Mouse (Mus musculus) heart, adult 2 months (tissue): ENCODE data around the gene Tst. TPM values are rescaled to one million over a fixed set of nuclear protein-coding genes. Genes with fewer than 3 reads are reported as not detected.

ENCODE experiments used
- DNase-seq, 2 experiments: peaks; one replicate each; pipeline ENCODE4 v3.0.0; 2021
- H3K27ac ChIP-seq: fragments of 200-600 bp; 2 replicates; pipeline ENCODE4 v1.8.1; 2022
- H3K27me3 ChIP-seq: fragments of 200-500 bp; 2 replicates; pipeline ENCODE4 v1.6.1; 2012; ENCODE audit warnings: mild to moderate bottlenecking, low read length, inconsistent platforms, mixed read lengths; ENCODE audit not compliant: control insufficient read depth, insufficient read depth
- H3K36me3 ChIP-seq: fragments of 200-500 bp; 2 replicates; pipeline ENCODE4 v1.6.1; 2012; ENCODE audit warnings: low read length, inconsistent platforms; ENCODE audit not compliant: control insufficient read depth, insufficient read depth
- H3K4me1 ChIP-seq: fragments of 200-500 bp; 2 replicates; pipeline ENCODE4 v1.6.1; 2011; ENCODE audit warnings: low read length; ENCODE audit not compliant: control insufficient read depth, insufficient read depth
- H3K4me3 ChIP-seq: fragments of 200-600 bp; 2 replicates; pipeline ENCODE4 v1.8.1; 2022
- H3K79me2 ChIP-seq: fragments of 200-500 bp; replicated peaks from 2 replicates; pipeline ENCODE4 v1.6.1; 2012; ENCODE audit warnings: mild to moderate bottlenecking, inconsistent platforms, low read length, moderate library complexity, mixed read lengths; ENCODE audit not compliant: control insufficient read depth, insufficient read depth
- H3K9ac ChIP-seq: fragments of 200-500 bp; 2 replicates; pipeline ENCODE4 v1.6.1; 2012; ENCODE audit warnings: low read depth, mild to moderate bottlenecking, control low read depth, inconsistent platforms, low read length, mixed read lengths
- CTCF ChIP-seq: fragments of 200-600 bp; IDR thresholded peaks from 2 replicates; pipeline ENCODE4 v1.8.1; 2022; ENCODE audit warnings: antibody characterized with exemption, mild to moderate bottlenecking, moderate library complexity
- EP300 ChIP-seq: fragments of 200-500 bp; IDR thresholded peaks from 2 replicates; pipeline ENCODE4 v1.6.1; 2011; ENCODE audit warnings: low read depth, low read length, control low read depth; ENCODE audit not compliant: insufficient read depth
- POLR2A ChIP-seq: fragments of 200-500 bp; IDR thresholded peaks from 2 replicates; pipeline ENCODE4 v1.6.1; 2011; ENCODE audit warnings: mild to moderate bottlenecking, low read depth, low read length, control low read depth; ENCODE audit not compliant: insufficient read depth
- WGBS: fragments of 180-500 bp; shearing (Covaris S2); methylation state at CpG from one replicate; pipeline ENCODE4 v1.1.7; 2018; 5-methylcytosine and 5-hydroxymethylcytosine counted together
- intact Hi-C: fragments of 180-260 bp; cut with DNase I; formaldehyde crosslinking; loops from one replicate; pipeline ENCODE4 v1.15.1; 2025
- long read RNA-seq: library from polyadenylated mRNA; stranded (forward); transcript quantifications from one replicate; pipeline ENCODE4 v2.0.0, GENCODE M21; 2021
- polyA plus RNA-seq: library from polyadenylated mRNA; depleted of rRNA; stranded (reverse); fragments of >200 nt; gene quantifications from 2 replicates; pipeline ENCODE4 v1.2.3, GENCODE M21; 2012; rRNA removed
- total RNA-seq, 2 experiments: library from RNA; stranded (reverse); gene quantifications; 2 replicates each; pipeline ENCODE4 v1.2.3; 2021

The Tst gene
- 10 to 100 TPM; 19.1 to 23.2 TPM for total RNA-seq
- 30.3 and 41.7 TPM in 2 replicates for polyA plus RNA-seq
- long read RNA-seq, transcript Tst-201 (2 exons, 1,144 nt), result major isoform, 23 of 23 reads
- long read RNA-seq, partial matches to known transcripts, result 0 of 23 reads
- long read RNA-seq, other reads (novel, unspliced or antisense), result 0 of 23 reads

- peak; percentile 87 to 91 for DNase-seq
- Histone ChIP-seq H3K27me3 (no peaks in the 10 kb centered on the region), H3K79me2 (no peaks in the 10 kb centered on the region), H3K9ac (peak within 1 kb of the TSS; percentile 85), H3K4me3 (peak within 1 kb of the TSS; percentile 67), H3K4me1 (peaks cover 28% of the 10 kb centered on the region), H3K27ac (peak within 1 kb of the TSS; percentile 98), H3K36me3 (no peaks in the 10 kb centered on the region; the same call in 1 of the 2 replicates)
- TF ChIP-seq EP300, result 0 out of 2 replicates have a peak, but pooled peaks have one; percentile 11
- no peak; the same call in 1 of the 2 replicates for TF ChIP-seq POLR2A
- WGBS, result 5% methylated on average over 34 of the region's 34 CpGs
- intact Hi-C loops, result loop anchor here (2.0 kb wide), 1 partner anchor 23 kb away; the partner anchor contains the start of gene Kctd17
These were observed at the start of gene Tst for GRCm38 (mm10) chr15:78405517-78406211. Gene Tst, minus strand, starts transcription at chr15:78405907.

- no peaks in the 10 kb centered on the region for H3K4me1 ChIP-seq
- WGBS, result 42% methylated on average over 4 of the region's 4 CpGs
- H3K27me3 ChIP-seq, result no peaks in the 10 kb centered on the region
- H3K27ac ChIP-seq, result no peak overlapping the region
- intact Hi-C loops, result no loop called here
- no peaks in the 10 kb centered on the region for H3K36me3 ChIP-seq
- no peak overlapping the region for H3K9ac ChIP-seq
- no peak for DNase-seq
- no peak overlapping the region for H3K4me3 ChIP-seq
- H3K79me2 ChIP-seq, result no peaks in the 10 kb centered on the region
- TF ChIP-seq CTCF, result no peak
- no peak for TF ChIP-seq POLR2A
- TF ChIP-seq EP300, result no peak
These were observed 49.5 kb upstream of the Tst start for GRCm38 (mm10) chr15:78455168-78455567.

GRCm38 (mm10) chr15:78452929-78453328, 47.2 kb upstream of the Tst start:
- Histone ChIP-seq H3K9ac (no peak overlapping the region), H3K4me3 (no peak overlapping the region), H3K27ac (no peak overlapping the region), H3K4me1 (peaks cover 10% of the 10 kb centered on the region), H3K36me3 (no peaks in the 10 kb centered on the region), H3K79me2 (no peaks in the 10 kb centered on the region), H3K27me3 (no peaks in the 10 kb centered on the region)
- intact Hi-C loops, result no loop called here
- TF ChIP-seq POLR2A (no peak), EP300 (no peak), CTCF (no peak)
- DNase-seq, result no peak
- WGBS, result 74% methylated on average over 3 of the region's 3 CpGs

- no peak overlapping the region for H3K4me3 ChIP-seq
- H3K27ac ChIP-seq, result no peak overlapping the region
- H3K36me3 ChIP-seq, result no peaks in the 10 kb centered on the region
- intact Hi-C loops, result no loop called here
- WGBS, result 80% methylated on average over 2 of the region's 2 CpGs
- no peaks in the 10 kb centered on the region for H3K27me3 ChIP-seq
- no peak for DNase-seq
- H3K79me2 ChIP-seq, result no peaks in the 10 kb centered on the region
- H3K4me1 ChIP-seq, result peaks cover 10% of the 10 kb centered on the region
- TF ChIP-seq CTCF (no peak), EP300 (no peak), POLR2A (no peak)
- no peak overlapping the region for H3K9ac ChIP-seq
These were observed 45.5 kb upstream of the Tst start for GRCm38 (mm10) chr15:78451201-78451600.

GRCm38 (mm10) chr15:78450419-78450768, 44.7 kb upstream of the Tst start:
- WGBS, result 86% methylated on average over 6 of the region's 6 CpGs
- no peak for DNase-seq
- no peaks in the 10 kb centered on the region for H3K36me3 ChIP-seq
- intact Hi-C loops, result no loop called here
- no peak overlapping the region for H3K9ac ChIP-seq
- H3K79me2 ChIP-seq, result no peaks in the 10 kb centered on the region
- H3K27ac ChIP-seq, result peak overlapping the region; percentile 31
- TF ChIP-seq POLR2A (no peak), EP300 (no peak)
- H3K4me1 ChIP-seq, result peaks cover 10% of the 10 kb centered on the region
- H3K4me3 ChIP-seq, result no peak overlapping the region
- H3K27me3 ChIP-seq, result no peaks in the 10 kb centered on the region

GRCm38 (mm10) chr15:78449694-78450418, 44.1 kb upstream of the Tst start:
- intact Hi-C loops, result loop anchor here (2.0 kb wide), 1 partner anchor 61 kb away; no protein-coding TSS in a partner anchor
- Histone ChIP-seq H3K4me3 (no peak overlapping the region), H3K4me1 (peaks cover 10% of the 10 kb centered on the region), H3K36me3 (no peaks in the 10 kb centered on the region), H3K79me2 (no peaks in the 10 kb centered on the region), H3K9ac (no peak overlapping the region), H3K27me3 (no peaks in the 10 kb centered on the region), H3K27ac (peak overlapping the region; percentile 43)
- DNase-seq, result peak; percentile 61 to 68
- 26% methylated on average over 7 of the region's 7 CpGs for WGBS
- TF ChIP-seq CTCF (no peak), EP300 (no peak), POLR2A (no peak)
